Mouse (Mus musculus) neural tube, embryonic 15.5 days (tissue): ENCODE measurements around the gene 1810055G02Rik. TPM values are rescaled to one million over a fixed set of nuclear protein-coding genes. Genes with fewer than 3 reads are reported as not detected.

Experiments
- ATAC-seq: fragments of 200-750 bp; cut with Nextera tagmentation; 2 replicates; pipeline ENCODE4 v1.8.0; 2017; ENCODE audit warnings: mild to moderate bottlenecking, moderate TSS enrichment, moderate library complexity; ENCODE audit not compliant: low FRiP score
- H3K27ac ChIP-seq: fragments of 300-500 bp; sonication (generic); replicated peaks from 2 replicates; pipeline ENCODE4 v1.5.1; 2015; ENCODE audit warnings: mild to moderate bottlenecking, inconsistent platforms
- H3K27me3 ChIP-seq: fragments of 300-500 bp; sonication (generic); replicated peaks from 2 replicates; pipeline ENCODE4 v1.6.1; 2015; ENCODE audit warnings: inconsistent platforms
- H3K36me3 ChIP-seq: fragments of 300-500 bp; sonication (generic); 2 replicates; pipeline ENCODE4 v1.6.1; 2015; ENCODE audit warnings: inconsistent platforms
- H3K4me1 ChIP-seq: fragments of 300-500 bp; sonication (generic); 2 replicates; pipeline ENCODE4 v1.6.1; 2015; ENCODE audit warnings: inconsistent platforms
- H3K4me2 ChIP-seq: fragments of 300-500 bp; sonication (generic); 2 replicates; pipeline ENCODE4 v1.6.1; 2015; ENCODE audit warnings: inconsistent platforms, mild to moderate bottlenecking, moderate library complexity
- H3K4me3 ChIP-seq: fragments of 300-500 bp; sonication (generic); replicated peaks from 2 replicates; pipeline ENCODE4 v1.5.1; 2015; ENCODE audit warnings: mild to moderate bottlenecking, inconsistent platforms
- H3K9ac ChIP-seq: fragments of 300-500 bp; sonication (generic); replicated peaks from 2 replicates; pipeline ENCODE4 v1.6.1; 2015; ENCODE audit warnings: mild to moderate bottlenecking, inconsistent platforms
- H3K9me3 ChIP-seq: fragments of 300-500 bp; sonication (generic); replicated peaks from 2 replicates; pipeline ENCODE4 v1.6.1; 2016; ENCODE audit warnings: inconsistent platforms
- WGBS: fragments of 180-500 bp; shearing (Covaris S2); methylation state at CpG from one replicate; pipeline ENCODE4 v1.1.7; 2015; ENCODE audit warnings: mixed read lengths; 5-methylcytosine and 5-hydroxymethylcytosine counted together
- polyA plus RNA-seq: library from polyadenylated mRNA; unstranded; fragments of >200 nt; fragmentation: Nextera tagmentation; extraction: Ambion mirVana; gene quantifications from 2 replicates; pipeline ENCODE4 v1.2.1, GENCODE M21; 2015

1810055G02Rik gene
- polyA plus RNA-seq, 1 experiment from 2014 or later = 36.5 TPM

- no peak overlapping the region for H3K4me3 ChIP-seq
- WGBS = 79% methylated on average over 1 of the region's 1 CpGs
- H3K9me3 ChIP-seq = no peaks in the 10 kb centered on the region
- no peaks in the 10 kb centered on the region for H3K36me3 ChIP-seq
- H3K4me1 ChIP-seq = no peaks in the 10 kb centered on the region
- no peaks in the 10 kb centered on the region for H3K27me3 ChIP-seq
- no peak overlapping the region for H3K4me2 ChIP-seq
- H3K27ac ChIP-seq = no peak overlapping the region
- no peak for ATAC-seq
- no peak overlapping the region for H3K9ac ChIP-seq
Measured at GRCm38 (mm10) chr19:3753240-3753633, 45.1 kb downstream of the 1810055G02Rik start.

- no peak overlapping the region for H3K4me2 ChIP-seq
- H3K9ac ChIP-seq = no peak overlapping the region
- no peaks in the 10 kb centered on the region for H3K27me3 ChIP-seq
- H3K36me3 ChIP-seq = no peaks in the 10 kb centered on the region
- 61% methylated on average over 8 of the region's 8 CpGs for WGBS
- H3K4me3 ChIP-seq = no peak overlapping the region
- no peaks in the 10 kb centered on the region for H3K9me3 ChIP-seq
- no peak overlapping the region for H3K27ac ChIP-seq
- H3K4me1 ChIP-seq = no peaks in the 10 kb centered on the region
- no peak for ATAC-seq
Measured at GRCm38 (mm10) chr19:3753738-3754137, 45.6 kb downstream of the 1810055G02Rik start.

- Histone ChIP-seq H3K9me3 (no peaks in the 10 kb centered on the region), H3K4me1 (no peaks in the 10 kb centered on the region), H3K4me3 (no peak overlapping the region), H3K9ac (no peak overlapping the region), H3K27ac (no peak overlapping the region), H3K4me2 (no peak overlapping the region), H3K27me3 (no peaks in the 10 kb centered on the region), H3K36me3 (no peaks in the 10 kb centered on the region)
- ATAC-seq = no peak
- 64% methylated on average over 1 of the region's 1 CpGs for WGBS
Measured at GRCm38 (mm10) chr19:3757861-3758260, 49.8 kb downstream of the 1810055G02Rik start.

DNA sequence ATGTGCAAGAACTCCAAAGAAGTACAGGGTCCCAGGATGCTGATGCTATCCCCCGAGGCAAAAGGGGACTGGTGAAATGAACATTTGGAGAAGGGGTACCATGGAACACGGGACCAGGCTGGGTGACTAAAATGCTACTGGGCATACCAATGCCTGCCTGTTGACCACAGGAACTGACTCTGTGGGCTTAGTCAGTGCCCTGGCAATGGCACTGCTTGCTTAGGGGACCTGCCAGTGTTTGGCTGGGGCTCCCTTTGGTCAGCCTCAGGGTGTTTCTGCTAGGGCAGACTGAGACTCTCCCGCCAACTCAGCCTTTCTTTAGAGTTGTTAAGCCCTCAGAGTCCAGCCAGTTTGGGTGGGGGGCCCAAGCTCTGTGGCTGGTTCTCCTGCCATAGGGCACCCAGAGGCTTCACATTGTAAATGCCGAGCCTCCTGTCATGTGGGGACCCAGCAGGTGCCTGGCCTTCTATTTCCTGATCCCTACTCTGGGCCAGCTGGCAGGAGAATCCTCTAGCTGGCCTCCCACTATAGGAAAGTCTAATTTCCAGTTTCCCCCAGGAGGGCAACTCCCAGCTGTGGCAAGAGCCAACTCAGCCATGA, 57.2 kb downstream of the 1810055G02Rik start:
- H3K9ac ChIP-seq = no peak overlapping the region
- no peak for ATAC-seq
- H3K4me2 ChIP-seq = no peak overlapping the region
- no peak overlapping the region for H3K27ac ChIP-seq
- no peak overlapping the region for H3K4me3 ChIP-seq
- no peaks in the 10 kb centered on the region for H3K36me3 ChIP-seq
- no peaks in the 10 kb centered on the region for H3K9me3 ChIP-seq
- H3K27me3 ChIP-seq = no peaks in the 10 kb centered on the region
- peaks cover 26% of the 10 kb centered on the region for H3K4me1 ChIP-seq
- 85% methylated on average over 4 of the region's 4 CpGs for whole genome bisulfite sequencing

DNA sequence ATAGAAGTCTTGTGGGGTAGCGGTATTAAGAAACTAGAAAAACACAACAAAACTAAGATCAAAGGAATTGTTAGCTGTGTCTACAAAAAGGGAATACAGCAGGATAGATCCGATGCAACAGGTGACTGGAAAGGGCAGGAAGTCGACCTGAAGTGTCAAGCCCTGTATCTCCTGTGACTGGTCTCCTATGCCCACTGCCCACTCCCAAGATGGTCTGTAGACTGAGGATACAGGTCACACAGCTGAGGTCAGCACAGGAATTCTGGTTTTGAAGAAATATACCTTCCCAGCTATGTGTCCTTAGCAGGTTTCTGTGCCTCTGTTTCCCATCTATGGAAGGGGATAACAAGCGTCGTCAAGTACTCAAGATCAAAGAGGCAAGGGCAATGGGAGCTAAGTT, 58.3 kb downstream of the 1810055G02Rik start:
- no peak for ATAC-seq
- H3K9ac ChIP-seq = peak overlapping the region; percentile 100
- WGBS = 96% methylated on average over 5 of the region's 5 CpGs

DNA sequence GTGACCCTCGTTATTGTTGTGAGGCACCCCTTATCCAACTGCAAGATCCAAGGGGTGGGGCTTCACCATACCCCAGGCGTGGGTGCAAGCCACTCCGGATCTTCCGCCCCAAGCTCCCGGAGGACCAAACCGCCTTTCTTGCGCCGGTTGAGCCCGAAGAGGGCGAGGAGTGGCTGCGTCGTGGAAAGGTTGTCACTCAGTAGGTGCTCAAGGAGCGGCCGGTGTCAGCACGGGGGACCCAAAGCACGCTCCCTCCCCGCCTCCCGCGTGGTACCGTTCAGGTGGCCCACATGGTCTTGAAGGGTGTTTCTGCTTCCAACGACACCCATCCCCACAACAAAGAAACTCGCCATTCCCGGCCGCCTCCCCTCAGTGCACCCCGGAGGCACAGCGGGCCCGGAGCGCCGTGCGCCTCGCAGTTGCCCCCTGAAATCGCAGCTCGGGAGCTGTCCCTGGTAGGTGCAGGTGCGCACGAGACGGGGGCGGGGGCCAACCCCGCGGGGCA, 59.2 kb downstream of the 1810055G02Rik start, which contains the start of gene Kmt5b:
TSS of gene Kmt5b (plus strand) at position 146 of the 505 bp plus-strand sequence.
- H3K9ac ChIP-seq = peak within 1 kb of the TSS; percentile 100
- H3K4me2 ChIP-seq = peak within 1 kb of the TSS; percentile 91
- WGBS = under 1% methylated on average over 39 of the region's 39 CpGs
- H3K27ac ChIP-seq = peak within 1 kb of the TSS; percentile 100
- H3K36me3 ChIP-seq = no peaks in the 10 kb centered on the region
- H3K4me3 ChIP-seq = peak within 1 kb of the TSS; percentile 97
- H3K9me3 ChIP-seq = no peaks in the 10 kb centered on the region
- no peaks in the 10 kb centered on the region for H3K27me3 ChIP-seq
- ATAC-seq = peak; percentile 32
- peaks cover 39% of the 10 kb centered on the region for H3K4me1 ChIP-seq

More for the DNA sequence above, 58.3 kb downstream of the 1810055G02Rik start:
- Histone ChIP-seq H3K27ac (peak overlapping the region; percentile 100), H3K4me1 (peaks cover 34% of the 10 kb centered on the region), H3K27me3 (no peaks in the 10 kb centered on the region), H3K4me3 (peak overlapping the region; percentile 97), H3K9me3 (no peaks in the 10 kb centered on the region), H3K36me3 (no peaks in the 10 kb centered on the region), H3K4me2 (peak overlapping the region; percentile 91)

Other genes with a start within 250 kb of the 1810055G02Rik start
- gene Ppp6r3, start 132.5 kb upstream of the 1810055G02Rik start, polyA plus RNA-seq = 50.2 and 54.4 TPM in 2 replicates
- gene Lrp5, start 21.7 kb upstream of the 1810055G02Rik start, polyA plus RNA-seq = 1.2 and 2.1 TPM in 2 replicates
- gene Kmt5b, start 59.1 kb downstream of the 1810055G02Rik start, polyA plus RNA-seq = 38.3 and 39.5 TPM in 2 replicates
- gene Chka, start 143.5 kb downstream of the 1810055G02Rik start, polyA plus RNA-seq = 59.9 and 68.7 TPM in 2 replicates
- gene Tcirg1, start 198.8 kb downstream of the 1810055G02Rik start, polyA plus RNA-seq = 20.3 and 29.0 TPM in 2 replicates
- gene Ndufs8, start 204.5 kb downstream of the 1810055G02Rik start, polyA plus RNA-seq = 308 and 330 TPM in 2 replicates
- 2.5 and 3.8 TPM in 2 replicates for gene Aldh3b1, start 221.5 kb downstream of the 1810055G02Rik start, polyA plus RNA-seq
- gene Unc93b1, start 226.9 kb downstream of the 1810055G02Rik start, polyA plus RNA-seq = 15.0 and 20.6 TPM in 2 replicates